Mouse (Mus musculus): Measurements from ENCODE around the gene Chml. TPM values are rescaled to one million over a fixed set of nuclear protein-coding genes. Genes with fewer than 3 reads are reported as not detected.

Chml gene
- total RNA-seq (2017), result 17.8 and 26.8 TPM in 2 replicates

GRCm38 (mm10) chr1:175692246-175692996 lies at the start of gene Chml, which contains the start of gene Opn3:
Chml (minus strand) TSS chr1:175692901.
Opn3 (minus strand) TSS chr1:175692776.
- peak; percentile 86 for ATAC-seq (replicated peaks; ENCODE audit: low read depth, poor library complexity, severe bottlenecking)

GRCm38 (mm10) chr1:175725771-175726170 lies 33.1 kb upstream of the Chml start:
- no peak for ATAC-seq (replicated peaks; ENCODE audit: low read depth, poor library complexity, severe bottlenecking)

- no peak for ATAC-seq (replicated peaks; ENCODE audit: low read depth, poor library complexity, severe bottlenecking)
These were observed 24.1 kb upstream of the Chml start for GRCm38 (mm10) chr1:175716832-175717231.

- no peak for ATAC-seq (replicated peaks; ENCODE audit: low read depth, poor library complexity, severe bottlenecking)
These were observed 19.7 kb upstream of the Chml start for GRCm38 (mm10) chr1:175712338-175712909.

GRCm38 (mm10) chr1:175708013-175708412 lies 15.3 kb upstream of the Chml start:
- no peak for ATAC-seq (replicated peaks; ENCODE audit: low read depth, poor library complexity, severe bottlenecking)

GRCm38 (mm10) chr1:175707599-175707998 lies 14.9 kb upstream of the Chml start:
- no peak for ATAC-seq (replicated peaks; ENCODE audit: low read depth, poor library complexity, severe bottlenecking)

GRCm38 (mm10) chr1:175701145-175701544 lies 8.4 kb upstream of the Chml start:
- no peak for ATAC-seq (replicated peaks; ENCODE audit: low read depth, poor library complexity, severe bottlenecking)

GRCm38 (mm10) chr1:175699796-175700195 lies 7.1 kb upstream of the Chml start:
- ATAC-seq (replicated peaks; ENCODE audit: low read depth, poor library complexity, severe bottlenecking), result peak; percentile 66; the same call in 1 of the 2 replicates

- ATAC-seq (replicated peaks; ENCODE audit: low read depth, poor library complexity, severe bottlenecking), result no peak
These were observed 6.7 kb upstream of the Chml start for GRCm38 (mm10) chr1:175699375-175699774.

- no peak for ATAC-seq (replicated peaks; ENCODE audit: low read depth, poor library complexity, severe bottlenecking)
These were observed 5.6 kb upstream of the Chml start, which contains the start of gene Wdr64 for GRCm38 (mm10) chr1:175698293-175698692. Wdr64 (plus strand) TSS chr1:175698593.

- peak; percentile 34 for ATAC-seq (replicated peaks; ENCODE audit: low read depth, poor library complexity, severe bottlenecking)
These were observed 794 bp upstream of the Chml start for GRCm38 (mm10) chr1:175693429-175693960.

GRCm38 (mm10) chr1:175692997-175693361 lies 278 bp upstream of the Chml start:
- no peak for ATAC-seq (replicated peaks; ENCODE audit: low read depth, poor library complexity, severe bottlenecking)

GRCm38 (mm10) chr1:175691686-175692245 lies 935 bp downstream of the Chml start:
- peak; percentile 1; the same call in 1 of the 2 replicates for ATAC-seq (replicated peaks; ENCODE audit: low read depth, poor library complexity, severe bottlenecking)

- ATAC-seq (replicated peaks; ENCODE audit: low read depth, poor library complexity, severe bottlenecking), result no peak
These were observed 11.7 kb downstream of the Chml start for GRCm38 (mm10) chr1:175680995-175681394.

GRCm38 (mm10) chr1:175677459-175677858 lies 15.2 kb downstream of the Chml start:
- no peak for ATAC-seq (replicated peaks; ENCODE audit: low read depth, poor library complexity, severe bottlenecking)

- ATAC-seq (replicated peaks; ENCODE audit: low read depth, poor library complexity, severe bottlenecking), result no peak
These were observed 17.6 kb downstream of the Chml start for GRCm38 (mm10) chr1:175675116-175675515.

- ATAC-seq (replicated peaks; ENCODE audit: low read depth, poor library complexity, severe bottlenecking), result no peak
These were observed 19.0 kb downstream of the Chml start for GRCm38 (mm10) chr1:175673563-175674325.

- ATAC-seq (replicated peaks; ENCODE audit: low read depth, poor library complexity, severe bottlenecking), result peak; percentile 43
These were observed 21.1 kb downstream of the Chml start for GRCm38 (mm10) chr1:175671626-175672025.

GRCm38 (mm10) chr1:175670042-175670441 lies 22.7 kb downstream of the Chml start:
- ATAC-seq (replicated peaks; ENCODE audit: low read depth, poor library complexity, severe bottlenecking), result no peak

GRCm38 (mm10) chr1:175669456-175669855 lies 23.2 kb downstream of the Chml start:
- no peak for ATAC-seq (replicated peaks; ENCODE audit: low read depth, poor library complexity, severe bottlenecking)

Data from common myeloid progenitor, adult 5-6 weeks (primary cell).